Mouse (Mus musculus): ENCODE measurements around the gene Smarca5. TPM values are rescaled to one million over a fixed set of nuclear protein-coding genes. Genes with fewer than 3 reads are reported as not detected.

The Smarca5 gene
- total and polyA plus RNA-seq, 3 experiments = 54.4 to 109 (median 96.6) TPM

GRCm38 (mm10) chr8:80657639-80658038, 81.7 kb downstream of the Smarca5 start:
- Histone ChIP-seq H3K9me3 (replicated peaks; ENCODE audit: low read length) (no peaks in the 10 kb centered on the region), H3K79me2 (replicated peaks; ENCODE audit: control insufficient read depth, extremely low read depth, insufficient read depth, poor library complexity, severe bottlenecking) (no peaks in the 10 kb centered on the region), H3K27ac (ENCODE audit: insufficient read depth, low read depth) (no peak overlapping the region), H3K9ac (ENCODE audit: insufficient read depth, low read depth) (no peak overlapping the region), H3K4me3 (replicated peaks in 1 of 3; ENCODE audit: low read depth in 2 of 3, low read length in 2 of 3, poor library complexity in 1 of 3) (no peak overlapping the region), H3K4me2 (ENCODE audit: insufficient read depth, low read depth, poor library complexity, severe bottlenecking) (no peak overlapping the region), H3K36me3 (replicated peaks in 1 of 2; ENCODE audit: control insufficient read depth in 1 of 2, insufficient read depth in 1 of 2, low read length in 1 of 2) (no peaks in the 10 kb centered on the region), H3K4me1 (ENCODE audit: control insufficient read depth in 1 of 2, insufficient read depth in 2 of 2) (no peaks in the 10 kb centered on the region), H3K27me3 (replicated peaks) (no peaks in the 10 kb centered on the region)
- dilution Hi-C loops (cut with MboI; ENCODE audit: extremely low pct_ligation_motif_present, extremely low pct_unique_long_range_greater_than_20kb, low sequenced_read_pairs) (no loop called here), in situ Hi-C loops (cut with MboI; ENCODE audit: low pct_ligation_motif_present, low pct_unique_long_range_greater_than_20kb, low sequenced_read_pairs) (no loop called here)
- TF ChIP-seq MXI1 (IDR thresholded peaks at IDR 0.05; ENCODE audit: low read depth, low read length) (no peak), USF1 (IDR thresholded peaks at IDR 0.05; ENCODE audit: low read depth, low read length) (no peak), BHLHE40 (IDR thresholded peaks at IDR 0.05; ENCODE audit: low read depth, low read length) (no peak), NRF1 (IDR thresholded peaks at IDR 0.05; ENCODE audit: low read depth, low read length) (no peak), SIN3A (IDR thresholded peaks at IDR 0.05; ENCODE audit: low read length) (no peak), HCFC1 (IDR thresholded peaks at IDR 0.05; ENCODE audit: low read depth, low read length) (no peak), MAX (IDR thresholded peaks at IDR 0.05; ENCODE audit: low read length) (no peak), KAT2A (IDR thresholded peaks at IDR 0.05; ENCODE audit: insufficient replicate concordance, low read length) (no peak), JUND (conservative IDR thresholded peaks at IDR 0.05; ENCODE audit: low read depth, low read length) (no peak), MAZ (IDR thresholded peaks at IDR 0.05; ENCODE audit: low read depth, low read length) (no peak), E2F4 (IDR thresholded peaks at IDR 0.05; ENCODE audit: insufficient replicate concordance, low read depth, low read length) (no peak), ZMIZ1 (IDR thresholded peaks at IDR 0.05; ENCODE audit: low read depth, low read length) (no peak)
- no peak for DNase-seq (ENCODE audit: extremely low read depth)

Other genes starting within 250 kb of the Smarca5 start
- not detected in 2 replicates for gene Gypa, start 245.7 kb downstream of the Smarca5 start, total RNA-seq (2012; rRNA removed)
- gene Gypa, start 245.7 kb downstream of the Smarca5 start, total RNA-seq (2014; rRNA removed) = not detected in 2 replicates
- gene Gypa, start 245.7 kb downstream of the Smarca5 start, polyA plus RNA-seq (2012; ENCODE audit: insufficient read length, low read depth) = not detected in 2 replicates
- not detected in 2 replicates for gene Frem3, start 128.4 kb downstream of the Smarca5 start, total RNA-seq (2012; rRNA removed)
- gene Frem3, start 128.4 kb downstream of the Smarca5 start, total RNA-seq (2014; rRNA removed) = not detected in 2 replicates
- not detected in 2 replicates for gene Frem3, start 128.4 kb downstream of the Smarca5 start, polyA plus RNA-seq (2012; ENCODE audit: insufficient read length, low read depth)
- gene Gab1, start 141.0 kb upstream of the Smarca5 start, total RNA-seq (2012; rRNA removed) = 0.04 and 0.08 TPM in 2 replicates
- gene Gab1, start 141.0 kb upstream of the Smarca5 start, total RNA-seq (2014; rRNA removed) = not detected in 2 replicates
- not detected in 2 replicates for gene Gab1, start 141.0 kb upstream of the Smarca5 start, polyA plus RNA-seq (2012; ENCODE audit: insufficient read length, low read depth)

Data from CH12.LX (cell line).